Mouse (Mus musculus) ES-CJ7 (cell line): Measurements from ENCODE around the gene Gm5128.
"Not testable (repeated sequence)": the region's sequence is repeated elsewhere in the genome, so short reads cannot be mapped to it uniquely, and the experiment has no call there.

Source experiments
- DNase-seq: peaks from one replicate; pipeline ENCODE4 v3.0.0; 2011; ENCODE audit warnings: low read depth, low spot score

The Gm5128 gene

DNA sequence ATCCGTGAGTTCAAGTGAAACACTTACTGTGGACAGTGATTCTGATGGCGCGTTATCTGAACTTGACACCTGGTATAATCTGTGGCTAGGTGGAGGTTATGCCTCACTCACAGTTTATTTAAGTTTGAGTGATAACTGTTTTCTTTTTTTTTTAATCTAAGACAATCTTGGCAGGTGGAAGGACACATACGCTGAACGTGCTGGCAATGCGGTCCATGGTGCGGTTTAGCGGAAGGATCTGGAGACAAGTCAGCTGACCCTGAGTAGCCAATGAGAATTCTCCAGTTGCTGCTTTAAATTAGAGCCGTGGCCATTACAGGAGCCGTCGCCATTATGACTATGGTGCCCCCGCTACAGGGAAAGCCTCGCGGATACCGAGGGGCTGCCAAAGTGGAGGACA is at the start of gene Gm5128:
Gene Gm5128 (plus strand): TSS at position 301 of the 400 bp plus-strand sequence.
- DNase-seq, result not testable (repeated sequence)

DNA sequence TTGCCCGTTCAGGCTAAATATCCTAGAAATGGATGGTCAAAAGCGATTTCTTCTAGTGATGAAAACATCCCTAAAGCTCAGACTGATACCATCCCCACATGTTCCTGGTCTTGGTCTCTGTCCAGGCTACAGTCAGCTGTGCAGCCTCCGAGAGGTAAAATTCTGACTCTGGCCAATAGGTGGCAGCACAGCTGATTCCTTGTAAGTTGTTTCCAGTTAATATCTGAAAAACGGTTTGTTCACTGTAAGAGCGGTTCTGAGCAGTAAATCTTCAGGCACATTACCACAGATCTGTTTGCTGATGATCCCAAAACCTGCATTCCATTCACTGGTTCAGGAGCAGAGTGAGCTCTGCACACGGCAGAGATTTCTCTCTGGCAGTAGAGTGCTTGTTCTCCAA is 12.4 kb upstream of the Gm5128 start:
- DNase-seq, result not testable (repeated sequence)

DNA sequence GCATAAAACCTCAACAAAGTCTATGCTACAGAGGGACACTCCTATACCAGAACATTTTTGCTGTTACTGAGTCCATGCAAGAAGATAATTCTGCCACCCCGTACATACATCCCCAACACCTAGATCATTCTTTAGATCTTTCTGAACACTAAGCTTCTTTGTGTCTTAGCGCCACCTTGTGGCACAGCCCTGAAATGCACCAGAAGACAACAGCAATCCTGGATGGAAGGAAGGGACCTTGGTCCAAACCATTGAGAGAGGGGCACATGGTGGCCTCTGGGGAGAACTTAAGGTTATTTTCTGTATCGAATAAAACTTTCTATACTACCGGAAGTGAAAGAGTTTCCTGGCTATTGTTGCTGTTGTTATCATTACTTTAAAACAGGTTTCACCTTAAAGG is 11.1 kb upstream of the Gm5128 start:
- not testable (repeated sequence) for DNase-seq

DNA sequence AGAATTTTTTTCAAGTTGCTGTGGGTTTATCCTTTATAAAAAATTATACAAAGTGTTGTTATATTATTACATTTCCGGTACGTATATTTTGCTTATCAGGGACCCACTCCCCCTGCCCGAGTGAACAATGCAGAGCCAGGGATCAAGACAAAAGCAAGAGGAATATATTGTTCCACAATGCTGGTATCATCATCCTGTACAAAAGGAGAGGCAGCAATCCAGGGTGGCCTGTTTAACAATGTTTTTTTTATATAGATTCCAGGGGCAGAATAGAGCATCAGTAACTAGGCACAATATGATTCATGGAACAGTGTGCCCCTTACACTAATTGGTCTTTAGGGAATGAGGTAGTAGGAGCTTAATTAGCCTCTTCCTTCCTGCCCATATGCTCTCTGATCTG is 30.5 kb downstream of the Gm5128 start:
- not testable (repeated sequence) for DNase-seq

DNA sequence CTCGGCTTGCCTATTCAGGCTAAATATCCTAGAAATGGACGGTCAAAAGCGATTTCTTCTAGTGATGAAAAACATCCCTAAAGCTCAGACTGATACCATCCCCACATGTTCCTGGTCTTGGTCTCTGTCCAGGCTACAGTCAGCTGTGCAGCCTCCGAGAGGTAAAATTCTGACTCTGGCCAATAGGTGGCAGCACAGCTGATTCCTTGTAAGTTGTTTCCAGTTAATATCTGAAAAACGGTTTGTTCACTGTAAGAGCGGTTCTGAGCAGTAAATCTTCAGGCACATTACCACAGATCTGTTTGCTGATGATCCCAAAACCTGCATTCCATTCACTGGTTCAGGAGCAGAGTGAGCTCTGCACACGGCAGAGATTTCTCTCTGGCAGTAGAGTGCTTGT is 48.1 kb downstream of the Gm5128 start:
- DNase-seq, result not testable (repeated sequence)

DNA sequence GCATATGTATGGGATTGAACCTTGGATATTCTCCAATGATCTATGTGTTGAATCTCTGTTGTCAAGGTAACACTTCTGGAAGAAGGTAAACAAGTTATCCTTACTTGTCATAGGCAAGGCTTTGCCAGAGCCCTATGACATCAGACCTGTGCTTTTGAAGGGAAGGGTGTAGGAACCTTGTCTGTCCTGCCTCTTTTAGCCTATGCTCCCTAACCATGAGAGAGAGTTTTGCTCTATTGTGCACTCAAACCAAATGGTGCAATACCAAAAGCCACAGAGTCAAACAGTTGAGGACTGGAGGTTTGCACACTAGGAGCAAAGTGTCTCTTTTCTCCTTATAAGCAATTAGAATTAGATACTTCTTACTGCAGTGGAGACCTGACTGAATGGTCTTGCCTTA is 48.7 kb downstream of the Gm5128 start:
- DNase-seq, result not testable (repeated sequence)

DNA sequence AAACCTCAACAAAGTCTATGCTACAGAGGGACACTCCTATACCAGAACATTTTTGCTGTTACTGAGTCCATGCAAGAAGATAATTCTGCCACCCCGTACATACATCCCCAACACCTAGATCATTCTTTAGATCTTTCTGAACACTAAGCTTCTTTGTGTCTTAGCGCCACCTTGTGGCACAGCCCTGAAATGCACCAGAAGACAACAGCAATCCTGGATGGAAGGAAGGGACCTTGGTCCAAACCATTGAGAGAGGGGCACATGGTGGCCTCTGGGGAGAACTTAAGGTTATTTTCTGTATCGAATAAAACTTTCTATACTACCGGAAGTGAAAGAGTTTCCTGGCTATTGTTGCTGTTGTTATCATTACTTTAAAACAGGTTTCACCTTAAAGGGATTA is 49.4 kb downstream of the Gm5128 start:
- not testable (repeated sequence) for DNase-seq
